Mouse (Mus musculus) stomach, postnatal 0 days (tissue): ENCODE data around the gene Mgat4b. TPM values are rescaled to one million over a fixed set of nuclear protein-coding genes. Genes with fewer than 3 reads are reported as not detected.

Source experiments
- ATAC-seq: fragments of 200-750 bp; cut with Nextera tagmentation; 2 replicates; pipeline ENCODE4 v1.8.0; 2017; ENCODE audit not compliant: low FRiP score, low TSS enrichment
- DNase-seq: peaks from one replicate; pipeline ENCODE4 v3.0.0-alpha.2; 2016; ENCODE audit warnings: low spot score
- H3K27ac ChIP-seq: fragments of 300-500 bp; sonication (generic); replicated peaks from 2 replicates; pipeline ENCODE4 v1.5.1; 2014; ENCODE audit warnings: mild to moderate bottlenecking, control low read depth
- H3K27me3 ChIP-seq: fragments of 300-500 bp; sonication (generic); 2 replicates; pipeline ENCODE4 v1.6.1; 2014; ENCODE audit warnings: low read length; ENCODE audit not compliant: control insufficient read depth, insufficient read depth
- H3K36me3 ChIP-seq: fragments of 300-500 bp; sonication (generic); 2 replicates; pipeline ENCODE4 v1.6.1; 2014; ENCODE audit warnings: low read length, mixed read lengths; ENCODE audit not compliant: control insufficient read depth, insufficient read depth
- H3K4me1 ChIP-seq: fragments of 300-500 bp; sonication (generic); replicated peaks from 2 replicates; pipeline ENCODE4 v1.6.1; 2014; ENCODE audit warnings: antibody characterized with exemption; ENCODE audit not compliant: control insufficient read depth, insufficient read depth
- H3K4me2 ChIP-seq: fragments of 300-500 bp; sonication (generic); replicated peaks from 2 replicates; pipeline ENCODE4 v1.6.1; 2014; ENCODE audit warnings: low read depth, mild to moderate bottlenecking, control low read depth, moderate library complexity
- H3K4me3 ChIP-seq: fragments of 300-500 bp; sonication (generic); 2 replicates; pipeline ENCODE4 v1.5.1; 2014; ENCODE audit warnings: low read depth, low read length, control low read depth
- H3K9ac ChIP-seq: fragments of 300-500 bp; sonication (generic); 2 replicates; pipeline ENCODE4 v1.6.1; 2014; ENCODE audit warnings: mild to moderate bottlenecking, low read length, control low read depth, mixed read lengths
- H3K9me3 ChIP-seq: fragments of 300-500 bp; sonication (generic); 2 replicates; pipeline ENCODE4 v1.6.1; 2016; ENCODE audit warnings: low read length; ENCODE audit not compliant: control insufficient read depth
- CTCF ChIP-seq: IDR thresholded peaks from 2 replicates; pipeline ENCODE4 v1.5.1; 2016; ENCODE audit warnings: antibody characterized with exemption, low read depth, mild to moderate bottlenecking, moderate library complexity
- EP300 ChIP-seq: optimal IDR thresholded peaks from 2 replicates; pipeline ENCODE3; 2016; ENCODE audit warnings: antibody characterized with exemption
- WGBS: fragments of 180-500 bp; shearing (Covaris S2); extraction: QIAGEN DNeasy Blood & Tissue Kit; methylation state at CpG from one replicate; pipeline ENCODE4 v1.1.7; 2014; 5-methylcytosine and 5-hydroxymethylcytosine counted together
- polyA plus RNA-seq: library from polyadenylated mRNA; unstranded; fragments of >200 nt; fragmentation: Nextera tagmentation; extraction: Ambion mirVana; gene quantifications from 2 replicates; pipeline ENCODE4 v1.2.1, GENCODE M21; 2015

The Mgat4b gene
- polyA plus RNA-seq, 1 experiment from 2014 or later: 30.8 TPM

DNA sequence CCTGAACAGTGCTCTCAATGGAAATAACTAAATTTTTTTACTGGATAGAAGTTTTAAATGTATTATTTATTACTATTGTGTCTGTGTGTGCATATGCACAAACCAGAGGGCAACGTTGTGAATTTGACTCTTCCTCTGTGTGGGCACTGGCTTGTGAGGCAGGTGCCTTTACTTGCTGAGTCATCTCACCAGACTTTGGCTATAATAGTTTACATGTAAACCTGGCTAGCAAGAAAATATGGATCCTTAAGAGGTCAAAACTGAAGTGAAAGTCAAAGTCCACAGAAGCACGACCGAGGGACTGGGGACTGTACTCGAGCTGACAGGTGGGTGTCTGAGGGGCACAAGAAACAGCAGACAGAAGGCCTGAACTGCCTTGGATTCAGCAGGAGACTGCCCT, 28.0 kb upstream of the Mgat4b start:
- Histone ChIP-seq H3K4me1 (no peaks in the 10 kb centered on the region), H3K9me3 (no peaks in the 10 kb centered on the region), H3K27me3 (no peaks in the 10 kb centered on the region), H3K4me3 (no peak overlapping the region), H3K36me3 (no peaks in the 10 kb centered on the region), H3K27ac (no peak overlapping the region), H3K4me2 (no peak overlapping the region), H3K9ac (no peak overlapping the region)
- DNase-seq (no peak), ATAC-seq (no peak)
- 79% methylated on average over 4 of the region's 4 CpGs for WGBS
- no peak for TF ChIP-seq CTCF
- no peak for TF ChIP-seq EP300

DNA sequence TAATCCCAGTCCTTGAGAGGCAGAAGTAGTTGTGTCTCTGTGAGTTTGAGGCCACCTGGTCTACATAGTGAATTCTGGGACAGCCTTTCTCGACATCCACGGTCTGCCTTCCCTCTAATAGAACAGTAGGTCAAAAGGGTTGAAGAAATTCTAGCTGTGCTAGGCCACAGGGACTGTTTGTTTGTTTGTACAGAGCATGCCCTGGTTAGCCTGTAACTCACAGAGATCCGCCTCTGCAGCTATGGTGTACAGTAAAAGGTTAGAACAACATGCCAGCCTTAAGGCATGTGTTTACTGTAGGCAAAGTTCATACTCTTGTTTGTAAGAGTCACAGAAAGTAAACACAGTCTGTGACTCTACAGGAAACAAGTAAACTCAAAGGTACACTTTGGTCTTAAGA, 25.9 kb upstream of the Mgat4b start:
- ATAC-seq (0 out of 2 replicates have a peak, but pooled peaks have one; percentile 50), DNase-seq (no peak)
- no peaks in the 10 kb centered on the region for H3K9me3 ChIP-seq
- H3K4me2 ChIP-seq: no peak overlapping the region
- H3K36me3 ChIP-seq: no peaks in the 10 kb centered on the region
- no peak for TF ChIP-seq CTCF
- TF ChIP-seq EP300: no peak
- 70% methylated on average over 3 of the region's 3 CpGs for WGBS
- H3K4me3 ChIP-seq: no peak overlapping the region
- no peaks in the 10 kb centered on the region for H3K27me3 ChIP-seq
- H3K27ac ChIP-seq: no peak overlapping the region
- no peaks in the 10 kb centered on the region for H3K4me1 ChIP-seq
- no peak overlapping the region for H3K9ac ChIP-seq

DNA sequence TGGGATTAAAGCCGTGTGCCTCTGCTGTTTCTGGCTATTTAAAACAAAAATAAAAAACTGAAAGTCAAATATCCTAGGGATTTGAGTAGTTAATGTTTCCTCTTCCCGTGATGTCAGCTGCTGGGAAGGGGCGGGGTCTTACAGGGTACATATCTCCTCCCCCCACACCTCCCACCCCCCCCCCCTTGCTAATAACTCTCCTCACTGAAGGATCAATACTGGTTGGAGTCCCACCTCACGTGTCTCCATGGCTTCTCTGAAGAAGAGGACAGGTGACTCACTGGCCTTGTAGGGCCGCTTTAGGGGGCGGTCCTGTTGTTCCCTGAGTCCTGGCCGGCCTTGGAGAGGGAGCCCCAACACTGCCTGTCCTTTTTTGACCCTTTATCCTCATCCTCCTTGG, 22.0 kb upstream of the Mgat4b start:
- Histone ChIP-seq H3K4me2 (no peak overlapping the region), H3K4me1 (no peaks in the 10 kb centered on the region), H3K27ac (no peak overlapping the region), H3K9ac (no peak overlapping the region), H3K27me3 (no peaks in the 10 kb centered on the region), H3K36me3 (no peaks in the 10 kb centered on the region), H3K4me3 (no peak overlapping the region), H3K9me3 (no peaks in the 10 kb centered on the region)
- 54% methylated on average over 7 of the region's 7 CpGs for WGBS
- DNase-seq: no peak
- ATAC-seq: no peak; the same call in 1 of the 2 replicates
- TF ChIP-seq EP300: no peak
- no peak for TF ChIP-seq CTCF

DNA sequence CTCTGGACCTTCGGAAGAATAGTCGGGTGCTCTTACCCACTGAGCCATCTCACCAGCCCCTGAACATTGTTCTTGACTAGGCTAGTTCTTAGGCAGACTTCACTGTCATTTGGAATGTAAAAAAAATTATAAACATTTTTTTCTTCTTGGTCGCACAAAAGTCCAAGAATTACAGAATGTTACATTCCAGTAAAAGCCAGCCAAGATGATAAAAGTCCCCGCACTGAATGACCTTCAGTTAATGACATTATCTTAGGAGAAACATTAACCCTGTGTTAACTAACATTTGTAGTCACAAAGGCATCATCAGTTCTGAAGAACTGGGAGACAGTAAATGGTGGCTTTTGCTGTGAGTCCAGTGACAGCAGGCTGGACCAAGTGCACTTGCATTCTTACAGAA, 20.3 kb upstream of the Mgat4b start:
- Histone ChIP-seq H3K27ac (no peak overlapping the region), H3K27me3 (no peaks in the 10 kb centered on the region), H3K4me1 (no peaks in the 10 kb centered on the region), H3K4me2 (no peak overlapping the region), H3K4me3 (no peak overlapping the region), H3K36me3 (no peaks in the 10 kb centered on the region), H3K9me3 (no peaks in the 10 kb centered on the region), H3K9ac (no peak overlapping the region)
- no peak for DNase-seq
- TF ChIP-seq EP300: no peak
- no peak for TF ChIP-seq CTCF
- no peak for ATAC-seq
- 69% methylated on average over 4 of the region's 4 CpGs for WGBS

DNA sequence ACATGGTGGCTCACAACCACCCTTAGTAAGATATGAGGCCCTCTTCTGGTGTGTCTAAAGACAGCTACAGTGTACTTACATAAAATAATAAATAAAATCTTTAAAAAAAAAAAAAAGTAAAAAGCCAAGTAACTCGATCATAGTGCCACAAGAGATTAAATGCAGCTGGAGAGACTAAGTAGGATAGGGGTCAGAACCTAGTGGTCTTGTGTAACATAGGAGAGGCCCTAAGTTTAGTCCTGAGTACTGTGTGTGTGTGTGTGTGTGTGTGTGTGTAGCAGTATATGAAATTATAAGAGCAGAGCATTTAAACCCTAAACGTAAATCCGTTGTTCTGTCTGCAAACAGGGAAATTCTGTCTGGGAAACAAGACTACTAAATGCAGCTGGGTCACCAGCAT, 18.4 kb upstream of the Mgat4b start:
- DNase-seq: no peak

DNA sequence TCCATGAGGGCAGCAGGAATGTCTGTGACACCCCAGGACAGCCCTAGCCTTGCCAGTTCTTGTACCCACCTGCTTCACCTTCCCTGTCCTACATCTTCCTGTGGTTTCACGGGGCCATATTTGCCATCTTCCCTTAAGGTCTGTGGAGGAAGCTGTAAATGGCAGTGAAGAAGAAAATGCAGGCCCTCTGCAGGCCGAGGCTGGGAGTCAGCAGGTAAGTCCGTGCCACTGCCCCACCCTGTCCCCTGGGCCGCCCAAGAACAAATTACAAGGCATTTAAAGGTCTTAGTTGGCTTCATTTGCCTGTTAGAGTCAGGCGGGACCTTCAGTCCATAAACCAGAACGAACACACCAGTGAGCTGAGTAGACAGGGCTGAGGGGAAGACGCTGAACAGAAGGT, 16.6 kb upstream of the Mgat4b start:
- no peaks in the 10 kb centered on the region for H3K9me3 ChIP-seq
- TF ChIP-seq CTCF (peak; percentile 39), EP300 (no peak)
- H3K27me3 ChIP-seq: no peaks in the 10 kb centered on the region
- no peaks in the 10 kb centered on the region for H3K36me3 ChIP-seq
- H3K27ac ChIP-seq: no peak overlapping the region
- no peak overlapping the region for H3K4me3 ChIP-seq
- WGBS: 63% methylated on average over 7 of the region's 7 CpGs
- H3K9ac ChIP-seq: no peak overlapping the region
- ATAC-seq: no peak
- no peak overlapping the region for H3K4me2 ChIP-seq
- DNase-seq: peak; percentile 51
- no peaks in the 10 kb centered on the region for H3K4me1 ChIP-seq

More for the DNA sequence above, 18.4 kb upstream of the Mgat4b start:
- Histone ChIP-seq H3K36me3 (no peaks in the 10 kb centered on the region), H3K4me3 (no peak overlapping the region), H3K27me3 (no peaks in the 10 kb centered on the region), H3K4me1 (no peaks in the 10 kb centered on the region), H3K27ac (no peak overlapping the region), H3K9me3 (no peaks in the 10 kb centered on the region), H3K9ac (no peak overlapping the region), H3K4me2 (no peak overlapping the region)
- WGBS: 75% methylated on average over 3 of the region's 3 CpGs
- ATAC-seq: no peak
- TF ChIP-seq EP300 (no peak), CTCF (no peak)
